Mouse (Mus musculus) naive thymus-derived CD4-positive, alpha-beta T cell, adult 5 months (primary cell): ENCODE data around the gene Opn4. TPM values are rescaled to one million over a fixed set of nuclear protein-coding genes. Genes with fewer than 3 reads are reported as not detected.

Experiments
- polyA plus RNA-seq: library from polyadenylated mRNA; unstranded; fragments of 100-300 nt; shearing (Covaris generic); gene quantifications from one replicate; pipeline ENCODE4 v1.2.1, GENCODE M21; 2017

Gene Opn4
- polyA plus RNA-seq, result not detected

DNA sequence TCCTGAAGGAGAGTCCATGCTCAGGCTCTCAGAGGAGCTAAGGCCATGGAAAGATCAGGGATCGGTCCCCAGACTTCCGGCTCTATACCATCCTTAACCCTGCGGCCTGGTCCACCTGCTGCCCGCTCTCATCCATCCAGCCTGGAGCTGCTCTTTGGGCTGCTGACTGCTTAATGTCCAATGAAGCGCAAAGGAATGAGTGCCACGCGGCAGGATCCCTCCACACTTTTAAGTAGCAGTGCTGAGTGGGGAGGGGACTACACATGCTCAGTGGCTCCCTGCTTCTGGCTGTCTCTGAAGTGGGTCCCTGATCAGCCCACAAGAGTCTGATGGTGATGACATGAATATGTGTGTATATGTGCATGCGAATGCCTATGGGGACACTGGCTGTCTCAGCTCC is at the start of gene Opn4:
TSS of gene Opn4 (minus strand) at position 202 of the 400 bp plus-strand sequence.

DNA sequence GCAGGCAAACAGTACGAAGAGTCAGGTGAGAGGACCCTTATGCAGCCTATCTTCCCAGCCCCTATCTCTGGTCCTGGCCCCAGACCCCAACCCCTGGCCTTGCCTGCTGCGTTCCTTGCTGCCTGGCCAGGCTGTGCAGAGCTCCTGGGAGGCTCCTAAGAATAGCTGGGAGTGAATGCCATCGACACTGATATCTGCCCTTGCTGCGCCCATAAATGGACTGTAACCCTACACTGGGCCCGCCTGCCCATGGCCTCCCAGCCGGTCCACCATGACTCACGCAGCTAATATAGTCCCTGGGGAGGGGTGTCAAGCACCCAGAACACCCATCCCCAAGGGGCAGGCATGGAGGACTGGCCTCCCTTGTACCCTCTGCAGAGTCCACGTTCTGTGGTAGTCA is 11.4 kb downstream of the Opn4 start, which contains the start of gene Ldb3:
TSS of gene Ldb3 (minus strand) at position 185 of the 400 bp plus-strand sequence.

Other genes with a start within 250 kb of the Opn4 start
- gene Fam25c, start 244.7 kb downstream of the Opn4 start, polyA plus RNA-seq, result not detected
- not detected for gene Sncg, start 225.4 kb downstream of the Opn4 start, polyA plus RNA-seq
- gene Mmrn2, start 224.7 kb downstream of the Opn4 start, polyA plus RNA-seq, result not detected
- gene Bmpr1a, start 96.8 kb downstream of the Opn4 start, polyA plus RNA-seq, result 0.52 TPM
- not detected for gene 9230112D13Rik, start 77.3 kb downstream of the Opn4 start, polyA plus RNA-seq
- 0.09 TPM for gene Ldb3, start 11.5 kb downstream of the Opn4 start, polyA plus RNA-seq
- gene Wapl, start 73.8 kb upstream of the Opn4 start, polyA plus RNA-seq, result 150 TPM
- not detected for gene Grid1, start 220.0 kb upstream of the Opn4 start, polyA plus RNA-seq